Mouse (Mus musculus) G1E (cell line): ENCODE measurements around the gene Ahcy.

ENCODE experiments used
- CTCF ChIP-seq: IDR thresholded peaks from 2 replicates; pipeline ENCODE4 v1.5.1; 2012; ENCODE audit warnings: low read depth, low read length, inconsistent platforms, mixed read lengths
- GATA1 ChIP-seq: IDR thresholded peaks from 2 replicates; pipeline ENCODE4 v1.6.1; 2012; ENCODE audit warnings: borderline replicate concordance, low read length, inconsistent platforms, mixed read lengths
- GATA2 ChIP-seq: IDR thresholded peaks from 2 replicates; pipeline ENCODE4 v1.6.1; 2012; ENCODE audit warnings: low read depth, low read length, inconsistent platforms, borderline replicate concordance
- POLR2AphosphoS5 ChIP-seq: IDR thresholded peaks from 2 replicates; pipeline ENCODE4 v1.6.1; 2012; ENCODE audit warnings: low read depth, low read length, inconsistent platforms; ENCODE audit not compliant: insufficient replicate concordance

DNA sequence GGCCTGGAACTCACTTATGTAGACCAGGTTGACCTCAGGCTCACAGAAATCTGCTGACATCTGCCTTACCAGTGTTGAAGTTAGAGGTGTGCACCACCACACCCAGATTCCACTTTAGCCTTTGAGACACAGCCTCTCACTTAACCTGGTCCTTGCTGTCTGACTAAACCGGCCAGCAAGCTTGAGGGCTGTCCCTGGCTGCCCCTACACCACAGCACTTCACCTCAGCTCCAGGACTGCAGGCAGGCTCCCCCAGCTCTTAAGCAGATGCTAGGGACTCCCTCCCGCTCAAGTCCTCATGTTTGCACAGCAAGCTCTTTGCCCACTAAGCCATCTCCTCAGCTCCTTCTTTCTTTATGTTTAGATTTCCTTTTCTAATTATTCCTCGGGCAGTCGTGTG is 34.3 kb downstream of the Ahcy start:
- no peak for TF ChIP-seq CTCF
- TF ChIP-seq POLR2AphosphoS5 = no peak
- TF ChIP-seq GATA1 = no peak
- no peak for TF ChIP-seq GATA2
